Mouse (Mus musculus) CH12.LX (cell line): ENCODE data around the gene Nsl1. TPM values are rescaled to one million over a fixed set of nuclear protein-coding genes. Genes with fewer than 3 reads are reported as not detected.

ENCODE experiments used
- DNase-seq: peaks from one replicate; pipeline ENCODE4 v3.0.0-alpha.2; 2013; ENCODE audit errors: extremely low read depth
- H3K27ac ChIP-seq: 2 replicates; pipeline ENCODE4 v1.5.1; 2012; ENCODE audit warnings: low read depth, mild to moderate bottlenecking, control low read depth, moderate library complexity; ENCODE audit not compliant: insufficient read depth
- H3K27me3 ChIP-seq: replicated peaks from 2 replicates; pipeline ENCODE3; 2012; ENCODE audit warnings: inconsistent platforms
- H3K36me3 ChIP-seq, 2 experiments: replicated peaks in 1 of 2; 2 replicates each; pipeline versions ENCODE3 to v1.6.1; 2012; ENCODE audit warnings: inconsistent platforms in 1 of 2, low read length in 1 of 2, mild to moderate bottlenecking in 1 of 2, mixed read lengths in 1 of 2, moderate library complexity in 1 of 2; ENCODE audit not compliant: control insufficient read depth in 1 of 2, insufficient read depth in 1 of 2
- H3K4me1 ChIP-seq, 2 experiments: 2 replicates each; pipeline ENCODE4 v1.6.1; 2012; ENCODE audit warnings: inconsistent platforms in 1 of 2, moderate library complexity in 1 of 2; ENCODE audit not compliant: insufficient read depth in 2 of 2, control insufficient read depth in 1 of 2
- H3K4me2 ChIP-seq: 2 replicates; pipeline ENCODE4 v1.6.1; 2012; ENCODE audit warnings: low read depth, mild to moderate bottlenecking, control low read depth; ENCODE audit not compliant: poor library complexity, insufficient read depth, severe bottlenecking
- H3K4me3 ChIP-seq, 3 experiments: fragments of 150-350 bp in 1 of 3; sonication (generic) in 1 of 3; replicated peaks in 1 of 3; 2 replicates each; pipeline versions ENCODE3 to v1.5.1; 2011 to 2012; ENCODE audit warnings: low read depth in 2 of 3, low read length in 2 of 3, mild to moderate bottlenecking in 2 of 3, moderate library complexity in 2 of 3, control low read depth in 1 of 3, improper control_type of control experiment in 1 of 3, inconsistent platforms in 1 of 3, mixed read lengths in 1 of 3; ENCODE audit not compliant: poor library complexity in 1 of 3
- H3K79me2 ChIP-seq: replicated peaks from 2 replicates; pipeline ENCODE4 v1.6.1; 2012; ENCODE audit warnings: mild to moderate bottlenecking, moderate library complexity; ENCODE audit not compliant: control insufficient read depth, poor library complexity, insufficient read depth, severe bottlenecking; ENCODE audit errors: extremely low read depth
- H3K9ac ChIP-seq: 2 replicates; pipeline ENCODE4 v1.6.1; 2012; ENCODE audit warnings: low read depth, mild to moderate bottlenecking, control low read depth, moderate library complexity; ENCODE audit not compliant: insufficient read depth
- H3K9me3 ChIP-seq: replicated peaks from 2 replicates; pipeline ENCODE3; 2012; ENCODE audit warnings: low read length, inconsistent platforms, mixed read lengths
- BHLHE40 ChIP-seq: IDR thresholded peaks from 2 replicates; pipeline ENCODE4 v1.6.1; 2011; ENCODE audit warnings: mild to moderate bottlenecking, low read depth, low read length, improper control_type of control experiment
- EP300 ChIP-seq: IDR thresholded peaks from 2 replicates; pipeline ENCODE4 v1.6.1; 2011; ENCODE audit warnings: low read length, improper control_type of control experiment
- ETS1 ChIP-seq: conservative IDR thresholded peaks from 2 replicates; pipeline ENCODE4 v1.6.1; 2012; ENCODE audit warnings: low read depth, mild to moderate bottlenecking, inconsistent platforms, low read length, improper control_type of control experiment, moderate library complexity
- IRF4 ChIP-seq: IDR thresholded peaks from 2 replicates; pipeline ENCODE4 v1.6.1; 2014; ENCODE audit warnings: low read depth, mild to moderate bottlenecking, inconsistent platforms, low read length, improper control_type of control experiment
- JUN ChIP-seq: IDR thresholded peaks from 2 replicates; pipeline ENCODE4 v1.6.1; 2011; ENCODE audit warnings: low read depth, mild to moderate bottlenecking, low read length, improper control_type of control experiment, moderate library complexity; ENCODE audit not compliant: insufficient read depth
- KAT2A ChIP-seq: IDR thresholded peaks from 2 replicates; pipeline ENCODE4 v1.6.1; 2012; ENCODE audit warnings: low read length, improper control_type of control experiment, inconsistent platforms; ENCODE audit not compliant: insufficient replicate concordance
- MAFK ChIP-seq: IDR thresholded peaks from 2 replicates; pipeline ENCODE4 v1.6.1; 2011; ENCODE audit warnings: low read length, improper control_type of control experiment; ENCODE audit not compliant: insufficient replicate concordance
- MYC ChIP-seq: IDR thresholded peaks from 2 replicates; pipeline ENCODE4 v1.6.1; 2011; ENCODE audit warnings: low read depth, mild to moderate bottlenecking, improper control_type of control experiment, low read length
- POLR2AphosphoS2 ChIP-seq: IDR thresholded peaks from 2 replicates; pipeline ENCODE4 v1.6.1; 2011; ENCODE audit warnings: low read depth, low read length, improper control_type of control experiment
- RAD21 ChIP-seq: IDR thresholded peaks from 2 replicates; pipeline ENCODE4 v1.6.1; 2011; ENCODE audit warnings: low read depth, mild to moderate bottlenecking, low read length, improper control_type of control experiment, moderate library complexity
- SMC3 ChIP-seq: IDR thresholded peaks from 2 replicates; pipeline ENCODE4 v1.6.1; 2011; ENCODE audit warnings: low read depth, low read length, improper control_type of control experiment
- TCF12 ChIP-seq: IDR thresholded peaks from 2 replicates; pipeline ENCODE4 v1.6.1; 2014; ENCODE audit warnings: low read depth, mild to moderate bottlenecking, inconsistent platforms, low read length, improper control_type of control experiment
- UBTF ChIP-seq: IDR thresholded peaks from 2 replicates; pipeline ENCODE4 v1.6.1; 2012; ENCODE audit warnings: low read depth, mild to moderate bottlenecking, inconsistent platforms, low read length, improper control_type of control experiment, moderate library complexity
- USF1 ChIP-seq: IDR thresholded peaks from 2 replicates; pipeline ENCODE4 v1.6.1; 2014; ENCODE audit warnings: low read depth, mild to moderate bottlenecking, inconsistent platforms, low read length, improper control_type of control experiment
- ZKSCAN1 ChIP-seq: IDR thresholded peaks from 2 replicates; pipeline ENCODE4 v1.6.1; 2012; ENCODE audit warnings: low read depth, inconsistent platforms, low read length, improper control_type of control experiment, borderline replicate concordance
- dilution Hi-C: fragments of 300-500 bp; cut with MboI; formaldehyde crosslinking; loops from 2 replicates; pipeline ENCODE4 v1.14.3; 2020; ENCODE audit warnings: low sequenced_read_pairs; ENCODE audit not compliant: extremely low pct_unique_long_range_greater_than_20kb, extremely low pct_ligation_motif_present
- in situ Hi-C: fragments of 300-500 bp; cut with MboI; formaldehyde crosslinking; loops from 3 replicates; pipeline ENCODE4 v1.14.3; 2019; ENCODE audit warnings: low sequenced_read_pairs, low pct_ligation_motif_present, low pct_unique_long_range_greater_than_20kb, mixed read lengths
- polyA plus RNA-seq: library from polyadenylated mRNA; unstranded; fragments of >175 nt; gene quantifications from 2 replicates; pipeline ENCODE4 v1.2.1, GENCODE M21; 2012; ENCODE audit warnings: low read depth; ENCODE audit not compliant: insufficient read length
- total RNA-seq, 2 experiments: library from RNA; depleted of rRNA; stranded (reverse); fragments of 300-350 nt in 1 of 2; fragments of >200 nt in 1 of 2; gene quantifications; 2 replicates each; pipeline ENCODE4 v1.2.3; 2012 to 2014

Gene Nsl1
- total and polyA plus RNA-seq, 3 experiments: 16.0 to 27.1 (median 17.4) TPM

GRCm38 (mm10) chr1:191107306-191107705 is 44.5 kb downstream of the Nsl1 start:
- no peak for TF ChIP-seq JUN
- Histone ChIP-seq H3K79me2 (no peaks in the 10 kb centered on the region), H3K9me3 (no peaks in the 10 kb centered on the region), H3K4me3 (no peak overlapping the region), H3K27me3 (no peaks in the 10 kb centered on the region), H3K4me1 (peaks cover 33 to 59% of the 10 kb centered on the region in 2 experiments), H3K27ac (no peak overlapping the region), H3K9ac (no peak overlapping the region), H3K4me2 (no peak overlapping the region), H3K36me3 (peaks cover 30 to 59% of the 10 kb centered on the region in 2 experiments)
- DNase-seq: no peak
- in situ Hi-C loops: loop anchor here (25.0 kb wide), 1 partner anchor 705 kb away; the partner anchor contains the start of gene Nek2
- dilution Hi-C loops: no loop called here

GRCm38 (mm10) chr1:191109907-191110306 is 47.1 kb downstream of the Nsl1 start:
- Histone ChIP-seq H3K4me2 (no peak overlapping the region), H3K27me3 (no peaks in the 10 kb centered on the region), H3K9me3 (no peaks in the 10 kb centered on the region), H3K79me2 (no peaks in the 10 kb centered on the region), H3K9ac (no peak overlapping the region), H3K4me3 (no peak overlapping the region), H3K27ac (peak overlapping the region; percentile 76; the same call in 1 of the 2 replicates), H3K36me3 (peaks cover 16 to 40% of the 10 kb centered on the region in 2 experiments), H3K4me1 (peaks cover 33 to 59% of the 10 kb centered on the region in 2 experiments)
- peak; percentile 44; the same call in 1 of the 2 replicates for TF ChIP-seq BHLHE40
- TF ChIP-seq USF1: no peak
- no peak for TF ChIP-seq MYC
- TF ChIP-seq EP300: peak; percentile 35; the same call in 1 of the 2 replicates
- no peak for TF ChIP-seq RAD21
- TF ChIP-seq ETS1: no peak
- TF ChIP-seq POLR2AphosphoS2: no peak
- TF ChIP-seq IRF4: peak; percentile 26; the same call in 1 of the 2 replicates
- no peak for TF ChIP-seq KAT2A
- 0 out of 2 replicates have a peak, but pooled peaks have one; percentile 43 for TF ChIP-seq UBTF
- TF ChIP-seq SMC3: no peak
- TF ChIP-seq TCF12: peak; percentile 43; the same call in 1 of the 2 replicates
- TF ChIP-seq ZKSCAN1: no peak
- peak; percentile 58; the same call in 1 of the 2 replicates for TF ChIP-seq MAFK
- no peak for DNase-seq
- in situ Hi-C loops: loop anchor here (25.0 kb wide), 1 partner anchor 702 kb away; the partner anchor contains the start of gene Nek2
- dilution Hi-C loops: no loop called here
